Mouse (Mus musculus): Measurements from ENCODE around the gene Ksr2. TPM values are rescaled to one million over a fixed set of nuclear protein-coding genes. Genes with fewer than 3 reads are reported as not detected.

The Ksr2 gene
- total RNA-seq, 4 experiments from 2014 or later, result 35.3 to 43.5 (median 40.3) TPM

GRCm38 (mm10) chr5:117481586-117481985 lies 67.8 kb downstream of the Ksr2 start:
- no peak for DNase-seq (ENCODE audit: low spot score in 2 of 2)

- DNase-seq (ENCODE audit: low spot score in 2 of 2), result no peak
Observed at GRCm38 (mm10) chr5:117482013-117482412, 68.2 kb downstream of the Ksr2 start.

GRCm38 (mm10) chr5:117485411-117485810 lies 71.6 kb downstream of the Ksr2 start:
- DNase-seq (ENCODE audit: low spot score in 2 of 2), result no peak

GRCm38 (mm10) chr5:117486092-117486491 lies 72.3 kb downstream of the Ksr2 start:
- no peak for DNase-seq (ENCODE audit: low spot score in 2 of 2)

GRCm38 (mm10) chr5:117488155-117488554 lies 74.4 kb downstream of the Ksr2 start:
- DNase-seq (ENCODE audit: low spot score in 2 of 2), result no peak

GRCm38 (mm10) chr5:117488670-117489325 lies 75.0 kb downstream of the Ksr2 start:
- no peak for DNase-seq (ENCODE audit: low spot score in 2 of 2)

- peak; percentile 53 to 70 for DNase-seq (ENCODE audit: low spot score in 2 of 2)
Observed at GRCm38 (mm10) chr5:117492933-117493863, 79.4 kb downstream of the Ksr2 start.

GRCm38 (mm10) chr5:117493947-117494346 lies 80.1 kb downstream of the Ksr2 start:
- peak; percentile 75 to 79 for DNase-seq (ENCODE audit: low spot score in 2 of 2)

GRCm38 (mm10) chr5:117497084-117497483 lies 83.3 kb downstream of the Ksr2 start:
- DNase-seq (ENCODE audit: low spot score in 2 of 2), result no peak

GRCm38 (mm10) chr5:117502611-117503010 lies 88.8 kb downstream of the Ksr2 start:
- DNase-seq (ENCODE audit: low spot score in 2 of 2), result no peak

- DNase-seq (ENCODE audit: low spot score in 2 of 2), result no peak
Observed at GRCm38 (mm10) chr5:117504431-117504830, 90.6 kb downstream of the Ksr2 start.

GRCm38 (mm10) chr5:117505204-117505603 lies 91.4 kb downstream of the Ksr2 start:
- DNase-seq (ENCODE audit: low spot score in 2 of 2), result peak; percentile 60 to 80

GRCm38 (mm10) chr5:117505769-117506168 lies 92.0 kb downstream of the Ksr2 start:
- DNase-seq (ENCODE audit: low spot score in 2 of 2), result no peak

GRCm38 (mm10) chr5:117506406-117506805 lies 92.6 kb downstream of the Ksr2 start:
- peak in 1 of 2 experiments; percentile 71 for DNase-seq (ENCODE audit: low spot score in 2 of 2)

- DNase-seq (ENCODE audit: low spot score in 2 of 2), result no peak
Observed at GRCm38 (mm10) chr5:117509511-117510375, 95.9 kb downstream of the Ksr2 start.

GRCm38 (mm10) chr5:117510864-117511263 lies 97.1 kb downstream of the Ksr2 start:
- DNase-seq (ENCODE audit: low spot score in 2 of 2), result no peak

- DNase-seq (ENCODE audit: low spot score in 2 of 2), result no peak
Observed at GRCm38 (mm10) chr5:117515396-117515795, 101.6 kb downstream of the Ksr2 start.

GRCm38 (mm10) chr5:117515861-117516260 lies 102.1 kb downstream of the Ksr2 start:
- no peak for DNase-seq (ENCODE audit: low spot score in 2 of 2)

- peak in 1 of 2 experiments; percentile 73 for DNase-seq (ENCODE audit: low spot score in 2 of 2)
Observed at GRCm38 (mm10) chr5:117516597-117516996, 102.8 kb downstream of the Ksr2 start.

- no peak for DNase-seq (ENCODE audit: low spot score in 2 of 2)
Observed at GRCm38 (mm10) chr5:117519858-117520495, 106.2 kb downstream of the Ksr2 start.

- no peak for DNase-seq (ENCODE audit: low spot score in 2 of 2)
Observed at GRCm38 (mm10) chr5:117521156-117521555, 107.4 kb downstream of the Ksr2 start.
